Mouse (Mus musculus) layer of hippocampus, adult 11-12 months (tissue): Measurements from ENCODE around the gene Pcsk2.

Experiments used
- DNase-seq: peaks from one replicate; pipeline ENCODE4 v3.0.0; 2022; ENCODE audit warnings: low spot score

Pcsk2 gene

DNA sequence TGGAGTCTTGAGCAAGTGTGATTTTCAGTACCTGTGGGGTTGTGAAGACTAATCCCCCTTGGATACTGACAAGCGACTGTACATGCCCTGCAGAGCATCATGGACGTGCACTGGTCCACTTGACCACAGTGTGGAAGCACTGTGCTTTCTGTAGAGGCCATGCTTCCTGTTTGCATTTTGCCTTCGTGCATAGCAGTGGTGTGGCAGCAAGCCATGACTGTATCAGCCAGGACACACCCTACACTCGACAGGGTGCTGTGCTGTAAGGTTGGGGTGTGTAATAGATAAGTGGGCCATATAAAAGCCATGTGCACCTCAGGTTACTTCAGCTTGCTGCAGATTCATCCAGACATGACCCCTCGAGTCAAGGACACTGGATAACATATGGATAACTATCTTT, 292.7 kb downstream of the Pcsk2 start:
- DNase-seq: no peak

DNA sequence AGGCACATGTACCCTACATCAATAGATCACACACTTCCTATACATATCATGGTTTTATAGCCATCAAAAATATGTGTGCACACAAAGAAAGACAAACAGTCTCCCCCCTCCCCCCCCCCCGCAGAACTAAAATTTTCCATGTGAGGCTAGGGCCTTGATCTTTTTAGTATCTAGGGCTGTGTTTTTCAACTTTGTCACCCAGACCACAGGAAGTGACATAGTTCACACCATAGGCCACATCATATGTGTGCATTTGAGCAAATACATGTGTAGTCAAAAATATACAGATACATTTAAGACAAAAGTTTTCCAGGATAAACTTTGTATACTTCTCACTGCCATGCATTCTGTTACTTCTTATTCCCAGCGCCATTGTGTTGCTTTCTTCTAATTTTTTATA, 293.5 kb downstream of the Pcsk2 start:
- DNase-seq: no peak

- no peak for DNase-seq
Observed at GRCm38 (mm10) chr2:143840895-143841294, 294.9 kb downstream of the Pcsk2 start.

DNA sequence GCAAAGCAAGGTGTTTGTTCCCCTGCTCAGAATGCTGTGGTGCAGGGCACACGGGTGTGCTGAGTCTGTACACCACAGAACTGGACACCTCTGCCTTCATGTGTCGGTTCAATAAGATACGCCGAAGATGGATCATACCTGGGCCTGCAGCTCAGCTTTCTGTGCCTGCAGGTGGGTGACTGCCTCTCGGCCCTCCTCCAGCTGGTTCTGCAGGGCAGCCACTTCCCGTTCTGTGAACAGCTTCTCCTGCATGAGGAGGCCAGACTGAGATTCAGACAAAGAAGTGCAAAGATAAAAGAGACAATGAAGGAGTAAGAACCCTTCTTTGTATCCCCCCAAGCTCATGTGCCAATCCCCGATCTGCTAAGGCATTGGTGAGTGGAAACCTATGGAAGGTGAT, 295.6 kb downstream of the Pcsk2 start:
- DNase-seq: no peak

- DNase-seq: no peak
Observed at GRCm38 (mm10) chr2:143844779-143845178, 298.8 kb downstream of the Pcsk2 start.

- no peak for DNase-seq
Observed at GRCm38 (mm10) chr2:143846799-143847198, 300.8 kb downstream of the Pcsk2 start.

GRCm38 (mm10) chr2:143847291-143847690, 301.3 kb downstream of the Pcsk2 start:
- DNase-seq: no peak

DNA sequence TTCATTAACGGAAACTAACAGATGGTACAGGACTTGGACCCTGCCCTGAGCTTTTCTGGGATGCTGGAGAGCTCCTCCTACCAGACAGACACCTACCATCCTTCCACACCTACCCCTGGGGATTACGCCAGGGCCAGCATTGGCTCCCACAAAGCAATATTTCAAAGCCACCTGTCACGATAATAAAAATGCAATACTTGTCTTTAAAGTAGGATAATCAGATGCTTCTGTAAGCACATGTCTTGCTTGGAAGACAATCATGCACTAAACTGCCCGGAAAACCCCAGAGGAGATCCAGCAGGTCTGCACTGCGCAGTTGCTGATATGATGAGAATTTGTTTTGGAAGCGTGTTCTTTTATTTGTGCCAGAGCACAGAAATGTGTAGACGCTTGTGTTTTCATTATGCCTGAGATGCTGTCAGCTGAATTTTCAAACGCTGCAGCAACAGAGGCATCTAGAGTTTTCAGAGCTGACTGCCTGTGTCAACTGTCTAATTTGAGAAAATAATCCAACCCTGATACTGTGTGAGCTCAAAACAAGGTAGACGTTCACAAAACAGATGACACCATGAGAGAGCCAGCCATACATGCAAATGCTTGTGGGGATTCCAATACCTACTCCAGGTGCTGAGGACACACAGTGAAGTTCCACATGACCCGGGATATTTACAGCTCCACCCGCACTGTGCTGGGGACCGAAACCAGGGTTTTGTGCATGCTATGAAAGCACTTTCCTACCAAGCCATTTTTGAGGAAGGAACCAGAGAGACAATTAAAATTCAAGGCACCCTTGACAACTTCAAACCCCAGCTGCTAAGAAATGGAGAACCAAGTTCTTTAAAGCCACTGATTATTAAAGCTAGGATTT, 305.6 kb downstream of the Pcsk2 start:
- DNase-seq: peak; percentile 18

- no peak for DNase-seq
Observed at GRCm38 (mm10) chr2:143852295-143853275, 306.6 kb downstream of the Pcsk2 start.

DNA sequence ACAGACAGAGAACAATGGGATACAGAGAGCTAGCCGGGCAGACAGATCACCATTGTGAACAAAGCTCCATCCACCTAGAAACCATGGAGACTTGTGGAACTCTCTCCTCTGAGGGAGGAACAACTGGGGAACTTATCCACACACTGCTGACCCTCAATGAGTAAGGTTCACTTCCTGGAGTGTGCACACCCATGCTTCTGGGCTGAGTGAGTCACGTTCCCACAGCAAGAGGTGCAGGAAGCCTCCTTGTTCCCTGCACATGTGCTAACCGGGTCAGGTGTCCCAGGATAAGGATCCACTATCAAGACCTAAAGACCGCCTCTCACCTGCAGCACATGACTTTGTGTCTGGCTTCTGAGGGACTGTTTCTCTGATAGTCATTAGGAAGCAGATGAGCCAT, 307.5 kb downstream of the Pcsk2 start:
- no peak for DNase-seq

DNA sequence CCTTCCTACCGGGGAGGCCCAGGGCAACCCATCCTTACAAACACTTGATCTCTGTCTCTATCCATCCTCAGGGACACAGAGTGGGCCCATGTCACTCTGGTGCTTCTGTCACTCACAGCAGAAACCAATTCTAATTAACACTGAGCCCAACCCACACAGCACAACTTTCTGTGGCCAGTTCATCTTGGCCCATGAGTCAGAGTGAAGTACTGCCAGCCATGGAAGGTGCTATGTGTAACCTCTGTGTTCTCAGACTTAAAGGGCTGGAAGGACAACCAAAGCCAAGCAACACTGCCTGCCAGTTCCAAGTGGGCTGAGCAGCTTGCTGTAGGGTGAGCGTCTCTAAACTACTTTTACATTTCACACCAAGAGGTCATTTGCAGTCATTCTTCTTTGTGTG, 313.2 kb downstream of the Pcsk2 start:
- DNase-seq: no peak

DNA sequence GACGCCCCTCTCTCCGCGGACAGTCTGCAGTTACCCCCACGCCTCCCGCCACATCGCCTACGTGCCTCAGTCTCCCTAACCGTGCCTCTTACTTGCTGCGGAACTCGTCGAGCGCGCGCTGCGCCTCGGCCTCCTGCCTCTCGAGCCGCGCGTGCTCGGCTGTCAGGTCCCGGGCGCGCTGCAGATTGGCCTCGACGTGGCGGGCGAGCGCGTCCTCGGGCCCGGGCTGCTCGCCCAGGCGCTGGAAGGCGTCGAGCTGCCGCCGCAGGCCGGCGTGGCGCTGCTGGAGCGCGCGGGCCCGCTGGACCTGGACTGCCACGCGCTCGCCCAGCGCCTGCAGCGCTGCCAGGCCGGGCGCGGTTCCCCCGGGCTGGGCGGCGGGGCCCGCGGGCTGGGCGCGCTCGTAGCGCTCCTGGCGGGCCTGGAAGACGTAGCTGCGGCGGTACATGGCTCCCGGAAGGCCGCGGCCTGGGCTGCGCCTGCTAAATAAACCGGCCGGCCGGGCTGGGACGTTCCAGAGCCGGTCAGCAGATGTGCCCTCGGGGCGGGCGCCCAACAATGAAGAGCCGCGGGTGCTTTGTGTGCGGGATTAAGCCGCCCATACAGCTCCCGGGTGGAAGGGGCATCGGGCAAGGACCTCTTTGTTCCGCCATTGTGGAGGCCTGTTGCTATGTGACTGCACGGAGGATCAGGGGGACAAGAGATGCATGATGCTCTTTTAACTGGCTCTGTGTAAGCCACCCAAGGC, 316.7 kb downstream of the Pcsk2 start, which contains the start of gene Bfsp1:
Gene Bfsp1 (minus strand): TSS at position 690 of the 748 bp plus-strand sequence.
- DNase-seq: no peak

GRCm38 (mm10) chr2:143864600-143864999, 318.6 kb downstream of the Pcsk2 start:
- no peak for DNase-seq
